Mouse (Mus musculus): ENCODE results near the gene Pnpla2. TPM values are rescaled to one million over a fixed set of nuclear protein-coding genes. Genes with fewer than 3 reads are reported as not detected.

Gene Pnpla2
- polyA plus RNA-seq, 1 experiment from 2014 or later = 82.1 TPM

DNA sequence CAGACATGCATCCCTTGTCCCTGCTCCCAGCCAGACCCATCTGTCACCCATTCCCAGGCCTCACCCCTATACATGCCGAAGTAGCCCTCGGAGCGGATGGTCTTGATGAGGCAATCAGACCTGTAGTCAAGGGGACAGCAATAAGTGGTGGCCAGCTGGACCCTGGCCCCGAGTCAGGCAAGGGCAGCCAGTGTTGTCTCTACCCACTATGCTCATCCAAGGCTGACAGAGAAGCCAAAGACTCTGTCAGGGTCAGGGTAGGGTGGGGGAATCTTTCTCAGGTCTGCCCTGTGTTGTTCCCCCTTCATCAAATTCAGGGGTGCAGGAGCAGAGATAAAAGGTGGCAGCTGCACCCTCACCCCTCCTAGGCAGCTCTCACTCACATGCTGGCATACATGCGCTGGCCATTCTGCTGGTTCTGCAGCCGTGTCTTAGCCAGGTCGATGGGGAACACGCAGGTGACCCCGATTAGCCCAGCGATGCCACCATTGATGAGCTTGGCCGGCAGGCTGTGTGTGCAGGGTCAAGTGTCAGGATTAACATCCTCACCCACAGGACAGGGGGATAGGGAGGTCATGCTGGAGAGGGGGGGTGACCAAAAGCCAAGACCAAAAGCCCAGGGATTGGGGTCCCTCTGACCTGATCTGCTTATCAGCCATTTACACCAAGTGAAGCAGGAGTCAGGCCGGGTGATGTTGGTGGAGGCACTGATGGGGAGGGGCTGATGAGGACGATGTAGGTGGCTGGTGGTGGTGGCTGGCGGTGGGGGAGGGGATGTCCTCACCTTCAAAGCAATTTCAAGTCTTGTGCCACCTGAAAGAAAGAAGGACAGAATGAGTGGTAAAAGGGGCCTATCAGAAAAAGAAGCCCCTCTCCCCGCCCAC, 21.2 kb upstream of the Pnpla2 start:
- Histone ChIP-seq H3K36me3 (ENCODE audit: control insufficient read depth, insufficient read depth, low read length) (peaks cover 11% of the 10 kb centered on the region; the same call in 1 of the 2 replicates), H3K9me3 (ENCODE audit: control insufficient read depth, low read length) (no peaks in the 10 kb centered on the region), H3K4me2 (replicated peaks; ENCODE audit: low read depth) (peak overlapping the region; percentile 71), H3K4me3 (ENCODE audit: low read depth, low read length) (peak overlapping the region; percentile 46), H3K4me1 (replicated peaks; ENCODE audit: control insufficient read depth, insufficient read depth) (peaks cover 5% of the 10 kb centered on the region; the same call in 1 of the 2 replicates), H3K9ac (ENCODE audit: low read length) (peak overlapping the region; percentile 54), H3K27ac (replicated peaks) (no peak overlapping the region), H3K27me3 (ENCODE audit: control insufficient read depth, insufficient read depth, low read length) (no peaks in the 10 kb centered on the region)
- WGBS = 73% methylated on average over 15 of the region's 15 CpGs
- TF ChIP-seq EP300 (optimal IDR thresholded peaks at IDR 0.05) = no peak
- TF ChIP-seq CTCF (IDR thresholded peaks at IDR 0.05; ENCODE audit: low read depth) = no peak
- no peak for DNase-seq (ENCODE audit: low spot score)
- no peak for ATAC-seq (ENCODE audit: low FRiP score, low TSS enrichment)

GRCm38 (mm10) chr7:141434464-141434863, 20.5 kb upstream of the Pnpla2 start:
- H3K27ac ChIP-seq (replicated peaks) = peak overlapping the region; percentile 58; the same call in 1 of the 2 replicates
- H3K4me1 ChIP-seq (replicated peaks; ENCODE audit: control insufficient read depth, insufficient read depth) = peaks cover 5% of the 10 kb centered on the region; the same call in 1 of the 2 replicates
- no peak for TF ChIP-seq CTCF (IDR thresholded peaks at IDR 0.05; ENCODE audit: low read depth)
- H3K9ac ChIP-seq (ENCODE audit: low read length) = peak overlapping the region; percentile 55
- H3K36me3 ChIP-seq (ENCODE audit: control insufficient read depth, insufficient read depth, low read length) = peaks cover 11% of the 10 kb centered on the region; the same call in 1 of the 2 replicates
- 11% methylated on average over 8 of the region's 8 CpGs for WGBS
- peak overlapping the region; percentile 71 for H3K4me2 ChIP-seq (replicated peaks; ENCODE audit: low read depth)
- H3K9me3 ChIP-seq (ENCODE audit: control insufficient read depth, low read length) = no peaks in the 10 kb centered on the region
- H3K4me3 ChIP-seq (ENCODE audit: low read depth, low read length) = peak overlapping the region; percentile 46
- DNase-seq (ENCODE audit: low spot score) (peak; percentile 47), ATAC-seq (ENCODE audit: low FRiP score, low TSS enrichment) (no peak)
- no peaks in the 10 kb centered on the region for H3K27me3 ChIP-seq (ENCODE audit: control insufficient read depth, insufficient read depth, low read length)

DNA sequence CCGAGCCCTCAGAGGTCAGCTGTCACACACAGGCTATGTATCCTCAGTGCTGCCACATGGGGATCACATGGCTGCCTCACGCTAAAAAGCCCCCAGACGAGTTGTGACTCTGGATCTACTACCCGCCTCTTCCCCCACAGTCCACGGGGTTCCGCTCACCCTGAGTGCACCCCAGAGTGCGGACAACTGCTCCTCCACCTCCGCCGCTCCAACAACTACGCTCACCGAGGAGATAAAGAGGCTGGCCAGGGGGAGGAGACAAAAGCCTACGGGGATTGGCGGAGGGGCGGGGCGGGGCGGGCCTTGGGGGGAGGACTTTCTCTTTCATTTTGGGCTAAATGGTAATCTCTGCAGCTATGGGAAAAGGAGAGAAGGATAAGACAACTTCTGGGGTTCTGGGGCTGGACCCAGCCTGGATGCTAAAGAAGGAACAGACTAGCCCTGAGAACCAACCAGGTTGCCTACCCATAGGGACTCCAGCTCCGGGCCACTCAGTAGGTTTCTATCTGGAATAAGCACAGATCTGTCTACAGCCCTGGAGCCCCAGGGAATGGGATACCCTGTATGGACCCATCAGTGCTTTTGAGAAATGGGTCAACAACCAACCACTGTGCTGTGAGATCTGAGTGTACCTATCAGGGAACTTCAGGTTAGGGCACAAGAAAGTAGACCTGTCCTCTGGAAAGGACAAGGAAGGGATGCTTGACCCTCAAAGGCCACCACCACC, 19.7 kb upstream of the Pnpla2 start:
- H3K27me3 ChIP-seq (ENCODE audit: control insufficient read depth, insufficient read depth, low read length) = no peaks in the 10 kb centered on the region
- peak overlapping the region; percentile 55 for H3K9ac ChIP-seq (ENCODE audit: low read length)
- peaks cover 11% of the 10 kb centered on the region; the same call in 1 of the 2 replicates for H3K36me3 ChIP-seq (ENCODE audit: control insufficient read depth, insufficient read depth, low read length)
- ATAC-seq (ENCODE audit: low FRiP score, low TSS enrichment) (peak; percentile 35; the same call in 1 of the 2 replicates), DNase-seq (ENCODE audit: low spot score) (peak; percentile 80)
- no peaks in the 10 kb centered on the region for H3K9me3 ChIP-seq (ENCODE audit: control insufficient read depth, low read length)
- H3K4me2 ChIP-seq (replicated peaks; ENCODE audit: low read depth) = peak overlapping the region; percentile 71
- H3K27ac ChIP-seq (replicated peaks) = peak overlapping the region; percentile 58; the same call in 1 of the 2 replicates
- peak overlapping the region; percentile 46 for H3K4me3 ChIP-seq (ENCODE audit: low read depth, low read length)
- peaks cover 5% of the 10 kb centered on the region; the same call in 1 of the 2 replicates for H3K4me1 ChIP-seq (replicated peaks; ENCODE audit: control insufficient read depth, insufficient read depth)
- TF ChIP-seq CTCF (IDR thresholded peaks at IDR 0.05; ENCODE audit: low read depth) = 0 out of 2 replicates have a peak, but pooled peaks have one; percentile 14
- TF ChIP-seq EP300 (optimal IDR thresholded peaks at IDR 0.05) = no peak
- 5% methylated on average over 17 of the region's 17 CpGs for WGBS

GRCm38 (mm10) chr7:141435856-141436522, 19.0 kb upstream of the Pnpla2 start:
- Histone ChIP-seq H3K4me3 (ENCODE audit: low read depth, low read length) (no peak overlapping the region), H3K27me3 (ENCODE audit: control insufficient read depth, insufficient read depth, low read length) (no peaks in the 10 kb centered on the region), H3K27ac (replicated peaks) (peak overlapping the region; percentile 53; the same call in 1 of the 2 replicates), H3K9me3 (ENCODE audit: control insufficient read depth, low read length) (no peaks in the 10 kb centered on the region), H3K4me1 (replicated peaks; ENCODE audit: control insufficient read depth, insufficient read depth) (peaks cover 5% of the 10 kb centered on the region; the same call in 1 of the 2 replicates), H3K36me3 (ENCODE audit: control insufficient read depth, insufficient read depth, low read length) (peaks cover 11% of the 10 kb centered on the region; the same call in 1 of the 2 replicates), H3K4me2 (replicated peaks; ENCODE audit: low read depth) (peak overlapping the region; percentile 71), H3K9ac (ENCODE audit: low read length) (0 out of 2 replicates have a peak overlapping the region, but pooled peaks have one; percentile 31)
- DNase-seq (ENCODE audit: low spot score) = no peak
- 83% methylated on average over 9 of the region's 9 CpGs for WGBS
- TF ChIP-seq CTCF (IDR thresholded peaks at IDR 0.05; ENCODE audit: low read depth) (no peak), EP300 (optimal IDR thresholded peaks at IDR 0.05) (no peak)
- ATAC-seq (ENCODE audit: low FRiP score, low TSS enrichment) = no peak

DNA sequence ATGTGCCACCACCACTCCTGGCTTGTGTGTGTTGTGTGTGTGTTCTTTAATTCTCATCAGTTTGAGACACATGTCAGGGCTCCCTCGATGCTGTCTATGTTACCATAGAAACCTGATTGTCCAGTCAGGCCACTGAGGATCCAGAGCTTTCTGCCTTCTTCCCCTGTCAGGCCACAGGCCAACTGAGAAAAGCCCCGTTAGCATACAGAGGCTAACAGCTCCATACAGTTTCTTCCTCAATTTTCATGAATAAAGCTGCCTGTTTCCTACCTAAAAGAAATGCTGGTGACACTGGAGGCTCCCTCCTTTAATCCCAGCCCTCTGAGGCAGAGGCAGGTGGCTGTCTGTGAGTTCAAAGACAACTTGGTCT, 18.5 kb upstream of the Pnpla2 start:
- Histone ChIP-seq H3K9ac (ENCODE audit: low read length) (peak overlapping the region; percentile 76; the same call in 1 of the 2 replicates), H3K27ac (replicated peaks) (no peak overlapping the region), H3K4me2 (replicated peaks; ENCODE audit: low read depth) (peak overlapping the region; percentile 90), H3K4me3 (ENCODE audit: low read depth, low read length) (peak overlapping the region; percentile 67), H3K4me1 (replicated peaks; ENCODE audit: control insufficient read depth, insufficient read depth) (peaks cover 5% of the 10 kb centered on the region; the same call in 1 of the 2 replicates), H3K36me3 (ENCODE audit: control insufficient read depth, insufficient read depth, low read length) (peaks cover 10% of the 10 kb centered on the region; the same call in 1 of the 2 replicates), H3K27me3 (ENCODE audit: control insufficient read depth, insufficient read depth, low read length) (no peaks in the 10 kb centered on the region), H3K9me3 (ENCODE audit: control insufficient read depth, low read length) (no peaks in the 10 kb centered on the region)
- no peak for DNase-seq (ENCODE audit: low spot score)
- WGBS = 50% methylated on average over 2 of the region's 2 CpGs
- TF ChIP-seq CTCF (IDR thresholded peaks at IDR 0.05; ENCODE audit: low read depth) = no peak
- TF ChIP-seq EP300 (optimal IDR thresholded peaks at IDR 0.05) = no peak
- no peak for ATAC-seq (ENCODE audit: low FRiP score, low TSS enrichment)
